Mouse (Mus musculus): ENCODE results near the gene Trim46. TPM values are rescaled to one million over a fixed set of nuclear protein-coding genes. Genes with fewer than 3 reads are reported as not detected.

The Trim46 gene
- polyA plus RNA-seq, 2 experiments = 0.05 to 0.29 TPM

GRCm38 (mm10) chr3:89262417-89262816 is 16.3 kb upstream of the Trim46 start:
- H3K27me3 ChIP-seq (ENCODE audit: control insufficient read depth, insufficient read depth, low read length) = peaks cover 2% of the 10 kb centered on the region; the same call in 1 of the 2 replicates
- H3K4me3 ChIP-seq (ENCODE audit: insufficient read depth in 1 of 2, low read depth in 2 of 2, low read length in 2 of 2) = no peak overlapping the region
- no peak overlapping the region for H3K27ac ChIP-seq
- H3K4me2 ChIP-seq (ENCODE audit: low read depth) = no peak overlapping the region
- no peaks in the 10 kb centered on the region for H3K36me3 ChIP-seq (replicated peaks; ENCODE audit: control insufficient read depth, insufficient read depth, low read depth)
- no peak for DNase-seq (ENCODE audit: low read depth in 3 of 3, low spot score in 3 of 3)
- TF ChIP-seq EP300 (IDR thresholded peaks at IDR 0.05; ENCODE audit: low read depth) (no peak), CTCF (IDR thresholded peaks at IDR 0.05; ENCODE audit: low read depth) (no peak)
- ATAC-seq (ENCODE audit: insufficient read depth) = no peak
- H3K4me1 ChIP-seq (replicated peaks; ENCODE audit: control insufficient read depth in 2 of 2, insufficient read depth in 2 of 2, low read length in 1 of 2) = peaks cover 4 to 6% of the 10 kb centered on the region in 2 experiments; a peak in 2 of 4 replicates
- 41% methylated on average over 10 of the region's 10 CpGs for WGBS (ENCODE audit: insufficient replicate concordance)
- H3K9me3 ChIP-seq (ENCODE audit: control insufficient read depth, low read length) = no peaks in the 10 kb centered on the region
- H3K9ac ChIP-seq (replicated peaks) = no peak overlapping the region

GRCm38 (mm10) chr3:89260211-89260610 is 14.1 kb upstream of the Trim46 start:
- Histone ChIP-seq H3K9me3 (ENCODE audit: control insufficient read depth, low read length) (no peaks in the 10 kb centered on the region), H3K27ac (no peak overlapping the region), H3K4me3 (ENCODE audit: insufficient read depth in 1 of 2, low read depth in 2 of 2, low read length in 2 of 2) (no peak overlapping the region), H3K4me1 (replicated peaks; ENCODE audit: control insufficient read depth in 2 of 2, insufficient read depth in 2 of 2, low read length in 1 of 2) (no peaks in the 10 kb centered on the region; a peak in 1 of 4 replicates), H3K9ac (replicated peaks) (no peak overlapping the region), H3K27me3 (ENCODE audit: control insufficient read depth, insufficient read depth, low read length) (peaks cover 2% of the 10 kb centered on the region; the same call in 1 of the 2 replicates), H3K36me3 (replicated peaks; ENCODE audit: control insufficient read depth, insufficient read depth, low read depth) (no peaks in the 10 kb centered on the region), H3K4me2 (ENCODE audit: low read depth) (no peak overlapping the region)
- no peak for ATAC-seq (ENCODE audit: insufficient read depth)
- WGBS (ENCODE audit: insufficient replicate concordance) = 51% methylated on average over 3 of the region's 3 CpGs
- TF ChIP-seq CTCF (IDR thresholded peaks at IDR 0.05; ENCODE audit: low read depth) (no peak), EP300 (IDR thresholded peaks at IDR 0.05; ENCODE audit: low read depth) (no peak)
- DNase-seq (ENCODE audit: low read depth in 3 of 3, low spot score in 3 of 3) = no peak

GRCm38 (mm10) chr3:89259076-89259475 is 13.0 kb upstream of the Trim46 start, which contains the start of gene Dpm3:
TSS of gene Dpm3 (plus strand) at chr3:89259358.
- H3K36me3 ChIP-seq (replicated peaks; ENCODE audit: control insufficient read depth, insufficient read depth, low read depth) = no peaks in the 10 kb centered on the region
- peaks cover 0 to 2% of the 10 kb centered on the region in 2 experiments; a peak in 1 of 4 replicates for H3K4me1 ChIP-seq (replicated peaks; ENCODE audit: control insufficient read depth in 2 of 2, insufficient read depth in 2 of 2, low read length in 1 of 2)
- no peak for ATAC-seq (ENCODE audit: insufficient read depth)
- no peak for DNase-seq (ENCODE audit: low read depth in 3 of 3, low spot score in 3 of 3)
- no peak for TF ChIP-seq EP300 (IDR thresholded peaks at IDR 0.05; ENCODE audit: low read depth)
- no peak for TF ChIP-seq CTCF (IDR thresholded peaks at IDR 0.05; ENCODE audit: low read depth)
- 39% methylated on average over 7 of the region's 7 CpGs for WGBS (ENCODE audit: insufficient replicate concordance)
- no peaks in the 10 kb centered on the region for H3K9me3 ChIP-seq (ENCODE audit: control insufficient read depth, low read length)
- no peak within 1 kb of the TSS for H3K4me3 ChIP-seq (ENCODE audit: insufficient read depth in 1 of 2, low read depth in 2 of 2, low read length in 2 of 2)
- H3K9ac ChIP-seq (replicated peaks) = no peak within 1 kb of the TSS
- peaks cover 2% of the 10 kb centered on the region; the same call in 1 of the 2 replicates for H3K27me3 ChIP-seq (ENCODE audit: control insufficient read depth, insufficient read depth, low read length)
- no peak within 1 kb of the TSS for H3K4me2 ChIP-seq (ENCODE audit: low read depth)
- no peak within 1 kb of the TSS for H3K27ac ChIP-seq

GRCm38 (mm10) chr3:89256177-89256576 is 10.1 kb upstream of the Trim46 start:
- H3K27me3 ChIP-seq (ENCODE audit: control insufficient read depth, insufficient read depth, low read length) = peaks cover 11% of the 10 kb centered on the region
- H3K9ac ChIP-seq (replicated peaks) = no peak overlapping the region
- DNase-seq (ENCODE audit: low read depth in 3 of 3, low spot score in 3 of 3) (no peak), ATAC-seq (ENCODE audit: insufficient read depth) (no peak)
- WGBS (ENCODE audit: insufficient replicate concordance) = 56% methylated on average over 5 of the region's 5 CpGs
- TF ChIP-seq EP300 (IDR thresholded peaks at IDR 0.05; ENCODE audit: low read depth) (no peak), CTCF (IDR thresholded peaks at IDR 0.05; ENCODE audit: low read depth) (no peak)
- no peaks in the 10 kb centered on the region for H3K9me3 ChIP-seq (ENCODE audit: control insufficient read depth, low read length)
- H3K4me2 ChIP-seq (ENCODE audit: low read depth) = no peak overlapping the region
- H3K4me3 ChIP-seq (ENCODE audit: insufficient read depth in 1 of 2, low read depth in 2 of 2, low read length in 2 of 2) = no peak overlapping the region
- H3K4me1 ChIP-seq (replicated peaks; ENCODE audit: control insufficient read depth in 2 of 2, insufficient read depth in 2 of 2, low read length in 1 of 2) = peaks cover 0 to 5% of the 10 kb centered on the region in 2 experiments; a peak in 2 of 4 replicates
- no peaks in the 10 kb centered on the region for H3K36me3 ChIP-seq (replicated peaks; ENCODE audit: control insufficient read depth, insufficient read depth, low read depth)
- no peak overlapping the region for H3K27ac ChIP-seq

GRCm38 (mm10) chr3:89254994-89255393 is 8.9 kb upstream of the Trim46 start:
- H3K27ac ChIP-seq = no peak overlapping the region
- peaks cover 11% of the 10 kb centered on the region for H3K27me3 ChIP-seq (ENCODE audit: control insufficient read depth, insufficient read depth, low read length)
- H3K9ac ChIP-seq (replicated peaks) = no peak overlapping the region
- WGBS (ENCODE audit: insufficient replicate concordance) = 28% methylated on average over 5 of the region's 5 CpGs
- peaks cover 0 to 10% of the 10 kb centered on the region in 2 experiments; a peak in 2 of 4 replicates for H3K4me1 ChIP-seq (replicated peaks; ENCODE audit: control insufficient read depth in 2 of 2, insufficient read depth in 2 of 2, low read length in 1 of 2)
- DNase-seq (ENCODE audit: low read depth in 3 of 3, low spot score in 3 of 3) = peak in 1 of 3 experiments; percentile 24
- ATAC-seq (ENCODE audit: insufficient read depth) = 0 out of 2 replicates have a peak, but pooled peaks have one; percentile 37
- H3K4me2 ChIP-seq (ENCODE audit: low read depth) = no peak overlapping the region
- no peaks in the 10 kb centered on the region for H3K36me3 ChIP-seq (replicated peaks; ENCODE audit: control insufficient read depth, insufficient read depth, low read depth)
- H3K9me3 ChIP-seq (ENCODE audit: control insufficient read depth, low read length) = no peaks in the 10 kb centered on the region
- TF ChIP-seq CTCF (IDR thresholded peaks at IDR 0.05; ENCODE audit: low read depth) (no peak), EP300 (IDR thresholded peaks at IDR 0.05; ENCODE audit: low read depth) (no peak)
- no peak overlapping the region for H3K4me3 ChIP-seq (ENCODE audit: insufficient read depth in 1 of 2, low read depth in 2 of 2, low read length in 2 of 2)

Measured in liver, embryonic 14.5 days (tissue).